Mouse (Mus musculus) 416B (cell line): ENCODE measurements around the gene Napepld.
A peak's percentile ranks its signal among the peaks of the same experiment; 100 is the strongest.
"Not testable (repeated sequence)": the region's sequence is repeated elsewhere in the genome, so short reads cannot be mapped to it uniquely, and the experiment has no call there.

Source experiments
- DNase-seq: peaks from one replicate; pipeline ENCODE4 v3.0.0; 2011; ENCODE audit warnings: low read depth

The Napepld gene

GRCm38 (mm10) chr5:21701351-21702008, at the start of gene Napepld:
TSS of gene Napepld (minus strand) at chr5:21701396.
- DNase-seq = peak; percentile 97

- DNase-seq = no peak
Observed at GRCm38 (mm10) chr5:21745966-21746365, 44.8 kb upstream of the Napepld start.

GRCm38 (mm10) chr5:21744651-21745050, 43.5 kb upstream of the Napepld start:
- DNase-seq = no peak

- no peak for DNase-seq
Observed at GRCm38 (mm10) chr5:21743606-21744005, 42.4 kb upstream of the Napepld start.

- DNase-seq = no peak
Observed at GRCm38 (mm10) chr5:21739881-21740280, 38.7 kb upstream of the Napepld start.

DNA sequence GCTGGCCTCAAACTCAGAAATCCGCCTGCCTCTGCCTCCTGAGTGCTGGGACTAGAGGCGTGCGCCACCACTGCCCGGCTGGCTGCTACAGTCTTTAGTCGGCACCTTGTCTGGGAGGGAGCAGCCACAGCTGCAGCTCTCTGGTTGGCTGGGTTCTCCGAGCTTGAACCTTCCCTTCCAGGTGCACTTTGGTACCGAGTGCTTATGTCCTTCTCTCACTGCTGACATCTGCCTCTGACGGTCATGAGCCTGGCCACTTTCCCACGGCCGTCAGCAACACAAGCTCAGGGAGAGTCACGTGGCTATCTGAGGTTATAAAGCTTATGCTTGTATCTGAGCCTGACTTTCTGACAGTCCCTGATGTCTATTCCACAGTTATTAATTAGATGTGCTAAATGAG, 37.9 kb upstream of the Napepld start:
- DNase-seq = no peak

GRCm38 (mm10) chr5:21737620-21738019, 36.4 kb upstream of the Napepld start:
- DNase-seq = peak; percentile 32

- peak; percentile 88 for DNase-seq
Observed at GRCm38 (mm10) chr5:21736956-21737585, 35.9 kb upstream of the Napepld start, which contains the start of gene Pmpcb. TSS of gene Pmpcb (plus strand) at chr5:21737141.

- peak; percentile 20 for DNase-seq
Observed at GRCm38 (mm10) chr5:21736046-21736445, 34.9 kb upstream of the Napepld start.

DNA sequence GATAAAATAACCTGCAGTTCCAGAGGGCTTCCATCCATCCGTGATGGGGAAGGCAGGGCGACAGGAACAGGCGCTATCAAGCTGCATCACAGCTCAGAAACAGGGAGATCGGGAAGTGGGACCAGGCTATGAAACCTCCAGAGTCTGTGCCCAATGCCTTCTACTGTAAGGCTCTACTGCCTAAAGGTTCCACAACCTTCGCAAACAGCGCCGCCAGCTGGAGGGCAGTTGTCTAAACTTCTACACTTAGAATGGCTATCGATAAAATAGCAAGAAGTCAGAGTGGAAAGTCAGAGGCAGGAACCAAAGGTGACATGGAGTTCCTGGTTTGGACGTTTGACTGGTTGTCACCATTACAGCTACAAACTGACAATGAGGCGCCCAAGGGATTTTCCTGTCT, 34.4 kb upstream of the Napepld start:
- peak; percentile 90 for DNase-seq

DNA sequence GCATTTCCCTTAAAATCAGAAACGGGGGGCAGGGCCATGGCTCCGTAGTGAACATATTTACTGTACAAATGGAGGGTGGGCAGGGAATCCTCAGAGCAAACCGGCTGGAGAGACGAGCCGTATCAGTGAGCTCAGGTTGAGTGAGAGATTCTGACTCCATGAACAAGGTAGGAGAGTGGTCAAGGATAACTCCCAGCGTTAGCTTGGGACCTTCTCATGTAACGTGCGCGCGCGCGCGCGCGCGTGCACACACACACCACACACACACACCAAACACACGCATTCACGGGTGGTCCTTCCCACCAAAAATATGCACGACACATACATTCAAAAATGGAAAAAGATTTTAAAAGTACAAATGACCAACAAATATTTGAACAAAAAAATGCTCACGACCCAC, 33.9 kb upstream of the Napepld start:
- no peak for DNase-seq

DNA sequence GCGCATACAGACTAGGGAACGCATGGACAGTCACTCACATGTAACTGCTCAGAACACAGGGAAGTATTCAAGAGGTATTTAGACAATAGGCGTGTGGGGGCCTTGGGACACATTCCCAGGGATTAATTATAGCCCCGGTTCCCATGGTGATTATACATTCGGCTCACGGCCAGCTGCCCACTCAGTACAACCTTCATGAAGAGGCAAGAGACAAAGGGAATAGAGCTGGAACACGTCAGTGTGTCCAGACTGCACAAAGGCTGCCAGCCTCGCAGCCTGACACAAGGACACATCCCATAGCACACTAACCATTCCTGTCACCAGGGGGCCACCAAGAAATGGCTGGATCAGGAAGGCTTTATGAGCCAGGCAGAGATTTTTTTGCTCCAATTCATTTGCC, 31.7 kb upstream of the Napepld start:
- no peak for DNase-seq

DNA sequence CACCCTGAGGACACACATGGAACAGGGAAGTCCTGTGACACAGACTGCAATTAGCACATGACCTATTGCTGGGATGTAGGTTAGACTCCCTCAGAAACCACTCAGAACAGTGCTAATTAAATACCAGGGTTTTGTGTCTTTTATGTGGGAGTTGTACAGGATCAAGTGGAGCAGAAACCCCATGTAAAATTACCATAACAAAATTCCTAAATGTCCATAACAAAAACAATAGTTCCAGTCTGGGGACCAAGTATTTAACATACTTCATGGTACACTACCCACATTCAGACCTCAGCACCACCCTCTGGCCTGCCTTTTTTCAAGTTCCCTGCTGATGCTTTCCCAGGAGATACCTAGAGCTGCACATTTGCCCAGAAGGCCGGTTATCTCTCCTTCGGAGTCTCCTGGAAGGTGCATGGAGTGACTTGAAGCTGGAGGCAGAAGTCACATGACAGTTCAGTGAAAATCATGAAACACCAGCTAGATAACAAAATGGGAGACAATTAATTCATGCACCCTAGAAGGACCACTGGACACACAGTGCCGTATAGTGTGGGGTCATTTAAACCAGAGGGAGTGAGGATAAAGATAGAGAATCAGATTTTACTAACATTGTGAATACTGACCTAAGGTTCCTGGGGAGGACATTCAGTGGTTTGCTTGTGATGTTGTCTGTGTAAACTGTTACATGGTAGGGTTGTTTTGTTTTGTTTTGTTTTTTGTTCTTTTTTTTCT, 31.1 kb upstream of the Napepld start:
- no peak for DNase-seq

DNA sequence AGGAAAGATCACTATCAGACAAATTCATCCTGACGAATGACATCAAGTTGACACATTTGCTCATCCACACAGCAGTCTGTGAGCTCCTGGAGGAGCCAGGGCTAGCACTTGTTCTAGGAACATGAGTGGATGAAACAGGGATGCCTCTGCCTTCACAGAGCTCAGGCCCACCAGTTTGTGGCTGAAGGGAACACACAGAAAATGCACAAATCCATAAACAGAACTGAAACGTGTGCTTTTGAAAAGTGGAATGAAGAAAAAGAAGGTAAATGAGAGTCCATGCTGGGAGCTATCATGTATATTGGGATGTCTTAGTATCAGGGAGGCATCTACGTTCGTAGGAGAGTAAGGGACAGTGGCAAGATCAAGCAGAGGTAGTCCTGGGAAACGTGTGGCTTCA, 27.9 kb upstream of the Napepld start:
- DNase-seq = no peak

DNA sequence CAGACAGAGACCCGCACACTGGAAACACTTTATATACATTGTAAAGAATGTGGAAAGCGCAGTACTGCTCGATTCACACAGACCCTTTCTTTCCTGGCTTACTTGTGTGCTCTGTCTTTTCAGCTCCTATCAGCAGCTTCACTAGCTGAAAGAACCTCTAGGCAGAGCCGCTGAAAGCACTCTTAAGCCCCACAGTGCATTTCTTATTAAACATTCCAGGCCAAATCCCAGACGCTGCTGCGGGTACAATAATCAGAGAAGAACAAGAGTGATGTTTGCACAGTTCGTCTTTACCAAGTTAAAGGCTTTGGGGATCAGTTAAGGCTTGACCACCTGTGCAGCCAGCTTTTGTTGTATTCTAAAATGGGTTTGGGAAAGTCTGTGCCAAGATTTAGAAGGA, 23.7 kb upstream of the Napepld start:
- no peak for DNase-seq

GRCm38 (mm10) chr5:21724427-21724826, 23.2 kb upstream of the Napepld start:
- DNase-seq = no peak

GRCm38 (mm10) chr5:21719209-21719608, 18.0 kb upstream of the Napepld start:
- DNase-seq = no peak

GRCm38 (mm10) chr5:21718546-21718945, 17.4 kb upstream of the Napepld start:
- DNase-seq = no peak

GRCm38 (mm10) chr5:21717165-21717715, 16.0 kb upstream of the Napepld start:
- DNase-seq = no peak

DNA sequence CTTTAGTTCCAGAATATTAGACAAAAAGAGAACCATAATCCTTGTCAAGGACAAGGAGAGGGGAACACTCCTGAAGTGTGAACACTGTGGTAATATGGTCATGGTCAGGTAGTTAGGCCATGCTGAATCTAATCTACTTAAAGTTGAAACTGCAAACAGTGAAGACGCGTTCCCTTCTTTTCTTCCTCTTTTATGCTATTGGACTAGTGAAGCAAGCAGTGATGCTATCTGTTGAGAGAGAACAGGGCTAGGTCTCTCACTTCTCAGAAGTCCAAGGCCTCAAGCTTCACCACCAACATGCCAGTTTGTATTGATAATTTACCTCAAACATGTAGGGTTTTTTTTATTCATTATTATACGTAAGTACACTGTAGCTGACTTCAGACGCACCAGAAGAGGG, 13.3 kb upstream of the Napepld start:
- DNase-seq = no peak

- DNase-seq = no peak
Observed at GRCm38 (mm10) chr5:21712127-21712715, 11.0 kb upstream of the Napepld start.

- DNase-seq = not testable (repeated sequence)
Observed at GRCm38 (mm10) chr5:21708011-21708410, 6.8 kb upstream of the Napepld start.
